Mouse (Mus musculus): ENCODE data around the gene Nrxn3.

The Nrxn3 gene

GRCm38 (mm10) chr12:89377051-89377643 lies 654.5 kb downstream of the Nrxn3 start:
- no peak for DNase-seq

GRCm38 (mm10) chr12:89377687-89378086 lies 655.0 kb downstream of the Nrxn3 start:
- no peak for DNase-seq

- DNase-seq = peak; percentile 66
Measured at GRCm38 (mm10) chr12:89383254-89383653, 660.6 kb downstream of the Nrxn3 start.

- peak; percentile 41 for DNase-seq
Measured at GRCm38 (mm10) chr12:89395121-89395792, 672.6 kb downstream of the Nrxn3 start.

GRCm38 (mm10) chr12:89436519-89436918 lies 713.8 kb downstream of the Nrxn3 start:
- no peak for DNase-seq

DNA sequence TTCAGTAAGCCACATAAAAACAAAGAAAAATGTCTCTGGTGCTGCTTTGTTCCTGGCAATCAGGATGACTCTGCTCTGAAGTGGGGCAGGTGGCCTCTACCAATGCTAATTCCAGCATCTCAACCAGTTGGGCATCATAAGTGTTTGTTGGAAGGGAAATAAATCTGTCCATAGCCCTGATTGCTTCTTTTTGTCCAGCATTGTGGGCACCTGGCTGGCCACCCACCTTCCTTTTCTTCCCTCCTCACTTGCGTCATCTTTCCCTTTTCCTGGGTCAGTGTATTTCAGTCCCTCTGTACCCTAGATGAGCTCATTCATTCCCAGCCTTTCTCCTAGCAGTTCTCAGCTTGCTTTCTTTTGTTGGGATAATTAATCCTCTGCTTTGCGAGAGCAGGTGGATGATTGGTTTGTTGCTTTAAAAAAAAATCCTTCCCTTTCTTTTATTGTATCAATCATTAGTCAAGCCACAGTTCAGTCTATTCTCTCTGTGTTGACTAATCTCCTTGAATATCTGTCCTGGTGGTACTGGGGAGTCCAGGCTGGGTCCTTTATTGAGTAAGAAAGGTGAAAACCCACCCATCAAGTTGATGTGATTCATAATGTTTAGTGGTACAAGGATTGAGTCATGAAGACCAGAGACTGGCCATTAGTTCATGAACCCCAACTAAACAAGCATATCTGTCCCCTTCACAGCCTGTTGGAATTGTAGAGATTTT lies 719.8 kb downstream of the Nrxn3 start:
- peak; percentile 4 for DNase-seq

DNA sequence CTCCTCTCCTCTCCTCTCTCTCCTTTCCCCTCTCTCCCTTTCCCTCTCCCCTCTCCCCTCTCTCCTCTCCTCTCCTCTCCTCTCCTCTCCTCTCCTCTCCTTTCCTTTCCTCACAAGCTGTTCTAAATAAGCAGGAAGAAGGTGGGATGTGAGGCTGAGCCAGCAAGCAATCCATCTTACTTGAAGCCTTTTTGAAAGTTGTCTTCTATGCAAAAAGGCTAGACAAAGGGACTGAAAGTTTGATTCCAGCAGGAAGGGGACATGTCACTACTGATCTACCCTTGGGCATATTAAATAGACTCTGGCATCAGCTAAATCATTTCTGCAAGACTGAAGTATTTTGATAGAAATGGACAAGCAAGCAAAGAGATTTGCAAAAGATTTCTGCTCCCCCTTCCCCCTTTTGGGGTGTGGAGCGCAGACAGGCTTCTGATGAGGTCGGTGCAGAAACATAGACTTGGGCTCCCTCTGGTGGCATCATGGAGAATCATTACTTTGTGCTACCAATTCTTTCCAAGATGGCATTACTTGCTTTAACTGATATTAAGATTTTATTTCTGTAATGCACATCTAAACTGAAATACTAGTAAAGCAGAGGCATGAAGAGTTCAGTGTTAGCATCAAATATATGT lies 728.1 kb downstream of the Nrxn3 start:
- peak; percentile 72 for DNase-seq

DNA sequence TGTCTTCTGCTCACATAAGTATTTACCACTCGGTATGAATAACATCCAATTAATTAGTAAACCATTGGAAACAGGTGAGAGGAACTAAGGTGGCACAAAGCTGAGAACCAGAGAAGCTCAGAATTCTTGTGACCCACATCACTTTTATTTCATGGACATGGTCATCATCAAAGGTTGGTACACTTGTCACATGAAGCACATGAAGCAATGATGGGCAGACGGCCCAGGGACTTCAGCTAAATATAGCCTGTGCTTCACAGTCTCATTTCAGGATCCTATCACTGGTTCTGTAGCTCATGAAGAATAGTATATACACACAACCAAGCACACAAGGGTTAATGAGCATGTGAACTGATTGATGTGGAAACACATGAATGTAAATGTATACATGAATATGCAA lies 747.5 kb downstream of the Nrxn3 start:
- no peak for DNase-seq

DNA sequence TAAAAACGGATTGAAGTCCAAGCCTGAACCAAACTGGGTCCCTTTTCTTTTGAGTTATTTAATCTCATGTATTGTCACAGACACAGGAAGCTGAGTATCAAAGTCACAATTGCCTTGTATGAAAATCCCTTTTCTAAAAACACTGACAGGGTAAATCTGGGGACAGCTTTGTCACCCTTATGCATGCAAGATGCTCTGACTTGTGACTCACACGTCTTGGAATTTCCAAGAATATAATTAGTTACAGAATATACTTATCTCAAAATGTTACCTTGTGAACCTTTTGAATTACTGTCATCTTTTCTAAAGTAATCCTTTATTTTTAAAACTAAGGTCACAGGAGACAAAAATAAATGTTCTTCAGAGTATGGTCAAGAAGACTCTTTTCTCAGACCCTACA lies 748.6 kb downstream of the Nrxn3 start:
- no peak for DNase-seq

GRCm38 (mm10) chr12:89471874-89472273 lies 749.2 kb downstream of the Nrxn3 start:
- no peak for DNase-seq

- DNase-seq = peak; percentile 63
Measured at GRCm38 (mm10) chr12:89479096-89479495, 756.4 kb downstream of the Nrxn3 start.

- DNase-seq = no peak
Measured at GRCm38 (mm10) chr12:89482223-89482622, 759.5 kb downstream of the Nrxn3 start.

GRCm38 (mm10) chr12:89504026-89504425 lies 781.4 kb downstream of the Nrxn3 start:
- no peak for DNase-seq

GRCm38 (mm10) chr12:89505121-89505764 lies 782.6 kb downstream of the Nrxn3 start:
- peak; percentile 84 for DNase-seq

- no peak for DNase-seq
Measured at GRCm38 (mm10) chr12:89508970-89509369, 786.3 kb downstream of the Nrxn3 start.

GRCm38 (mm10) chr12:89513759-89514158 lies 791.1 kb downstream of the Nrxn3 start:
- DNase-seq = peak; percentile 80

- no peak for DNase-seq
Measured at GRCm38 (mm10) chr12:89516046-89516445, 793.4 kb downstream of the Nrxn3 start.

GRCm38 (mm10) chr12:89530679-89531350 lies 808.1 kb downstream of the Nrxn3 start:
- peak; percentile 74 for DNase-seq

DNA sequence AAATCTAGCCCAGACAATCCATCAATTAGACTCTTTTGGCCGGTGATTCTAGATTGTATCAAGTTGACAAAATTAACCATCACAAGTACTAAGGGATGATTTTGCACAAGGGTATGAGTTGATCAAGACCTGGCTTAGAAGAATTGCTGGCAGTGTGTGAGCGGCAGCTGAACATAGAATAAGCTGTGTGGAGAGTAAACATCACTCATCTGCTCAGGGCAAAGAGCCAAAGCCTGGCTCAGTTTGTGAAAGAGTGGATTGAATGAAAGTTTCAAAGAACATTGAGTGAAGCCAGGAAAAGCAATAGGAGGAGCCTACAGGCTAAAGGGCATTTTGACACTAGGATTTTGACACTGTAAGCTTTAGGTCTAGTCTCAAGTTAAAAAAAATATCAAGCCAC lies 828.6 kb downstream of the Nrxn3 start:
- no peak for DNase-seq

DNA sequence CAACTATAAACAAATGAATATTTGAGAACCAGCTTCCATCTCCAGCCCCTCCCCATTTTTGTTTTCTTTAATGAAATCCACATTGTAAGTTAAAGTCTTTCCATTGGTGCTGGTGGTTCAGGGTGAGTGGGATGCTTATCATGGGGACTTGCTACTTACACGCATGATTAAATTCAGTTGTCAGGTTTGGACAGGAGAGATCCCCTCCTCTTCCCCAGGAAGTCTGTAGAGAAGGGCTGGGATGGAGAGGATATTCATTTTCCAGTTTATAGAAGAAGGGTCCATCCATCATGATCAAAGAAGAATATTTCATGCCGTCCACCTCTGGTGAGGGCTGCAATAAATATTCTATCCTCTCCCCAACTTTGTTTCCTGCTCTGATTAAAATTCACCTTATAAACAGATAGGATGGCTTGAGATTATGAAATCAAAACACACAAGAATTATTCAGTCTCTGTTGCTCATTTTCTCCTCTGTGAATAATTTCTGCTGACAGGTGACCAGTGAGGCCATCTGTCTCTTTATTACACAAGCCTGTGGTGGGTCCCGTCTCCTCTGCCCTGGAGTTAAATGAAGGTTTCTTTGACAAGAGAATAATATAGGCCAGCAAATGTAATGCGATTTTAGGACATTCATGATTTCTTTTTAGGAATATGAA lies 830.7 kb downstream of the Nrxn3 start:
- DNase-seq = no peak

- DNase-seq = no peak
Measured at GRCm38 (mm10) chr12:89554171-89554570, 831.5 kb downstream of the Nrxn3 start.
